Mouse (Mus musculus) liver, postnatal 0 days (tissue): ENCODE results near the gene Steap3. TPM values are rescaled to one million over a fixed set of nuclear protein-coding genes. Genes with fewer than 3 reads are reported as not detected.

ENCODE experiments used
- ATAC-seq: fragments of 200-750 bp; cut with Nextera tagmentation; 2 replicates; pipeline ENCODE4 v1.8.0; 2017; ENCODE audit warnings: mild to moderate bottlenecking, moderate library complexity
- DNase-seq: peaks from one replicate; pipeline ENCODE4 v3.0.0-alpha.2; 2016
- H3K27ac ChIP-seq: fragments of 300-500 bp; sonication (generic); 2 replicates; pipeline ENCODE4 v1.5.1; 2014; ENCODE audit warnings: antibody characterized with exemption, moderate library complexity, mild to moderate bottlenecking, low read depth
- H3K27me3 ChIP-seq: fragments of 300-500 bp; sonication (generic); 2 replicates; pipeline ENCODE4 v1.6.1; 2014; ENCODE audit warnings: low read length, control low read depth, mixed read lengths; ENCODE audit not compliant: insufficient read depth
- H3K36me3 ChIP-seq: fragments of 300-500 bp; sonication (generic); replicated peaks from 2 replicates; pipeline ENCODE4 v1.6.1; 2014; ENCODE audit warnings: mild to moderate bottlenecking, control low read depth, low read length, moderate library complexity, mixed read lengths; ENCODE audit not compliant: insufficient read depth
- H3K4me1 ChIP-seq: fragments of 300-500 bp; sonication (generic); 2 replicates; pipeline ENCODE4 v1.6.1; 2014; ENCODE audit warnings: antibody characterized with exemption, mild to moderate bottlenecking, control low read depth; ENCODE audit not compliant: insufficient read depth
- H3K4me2 ChIP-seq: fragments of 300-500 bp; sonication (generic); 2 replicates; pipeline ENCODE4 v1.6.1; 2014; ENCODE audit warnings: low read depth, mild to moderate bottlenecking, low read length, moderate library complexity, mixed read lengths
- H3K4me3 ChIP-seq: fragments of 300-500 bp; sonication (generic); 2 replicates; pipeline ENCODE4 v1.5.1; 2014; ENCODE audit warnings: low read depth, low read length
- H3K9ac ChIP-seq: fragments of 300-500 bp; sonication (generic); replicated peaks from 2 replicates; pipeline ENCODE4 v1.6.1; 2014; ENCODE audit warnings: mild to moderate bottlenecking, moderate library complexity
- H3K9me3 ChIP-seq: fragments of 300-500 bp; sonication (generic); 2 replicates; pipeline ENCODE4 v1.6.1; 2016; ENCODE audit warnings: mild to moderate bottlenecking, control low read depth, low read length, mixed read lengths
- CTCF ChIP-seq: sonication (generic); IDR thresholded peaks from 2 replicates; pipeline ENCODE4 v1.5.1; 2016; ENCODE audit warnings: antibody characterized with exemption, low read depth
- EP300 ChIP-seq: IDR thresholded peaks from 2 replicates; pipeline ENCODE4 v1.6.1; 2016; ENCODE audit warnings: antibody characterized with exemption, low read depth, mild to moderate bottlenecking
- WGBS: fragments of 180-500 bp; shearing (Covaris S2); extraction: QIAGEN DNeasy Blood & Tissue Kit; methylation state at CpG from one replicate; pipeline ENCODE4 v1.1.7; 2014; ENCODE audit not compliant: insufficient replicate concordance; 5-methylcytosine and 5-hydroxymethylcytosine counted together
- polyA plus RNA-seq: library from polyadenylated mRNA; unstranded; fragments of >200 nt; fragmentation: Nextera tagmentation; extraction: Ambion mirVana; gene quantifications from 2 replicates; pipeline ENCODE4 v1.2.1, GENCODE M21; 2015

Gene Steap3
- polyA plus RNA-seq, 1 experiment from 2014 or later = 27.2 TPM

- Histone ChIP-seq H3K27me3 (no peaks in the 10 kb centered on the region), H3K9me3 (no peaks in the 10 kb centered on the region), H3K27ac (no peak overlapping the region), H3K4me3 (no peak overlapping the region), H3K4me1 (0 out of 2 replicates have a peak, but pooled peaks cover 5% of the 10 kb centered on the region), H3K4me2 (no peak overlapping the region), H3K9ac (no peak overlapping the region), H3K36me3 (peaks cover 68% of the 10 kb centered on the region)
- DNase-seq = no peak
- 86% methylated on average over 14 of the region's 14 CpGs for WGBS
- no peak for ATAC-seq
- TF ChIP-seq CTCF (no peak), EP300 (no peak)
Measured at GRCm38 (mm10) chr1:120236424-120236823, 36.1 kb downstream of the Steap3 start.

GRCm38 (mm10) chr1:120235631-120236215 lies 36.8 kb downstream of the Steap3 start:
- no peak for DNase-seq
- no peak for ATAC-seq
- 87% methylated on average over 6 of the region's 6 CpGs for WGBS
- Histone ChIP-seq H3K27ac (no peak overlapping the region), H3K9me3 (no peaks in the 10 kb centered on the region), H3K9ac (no peak overlapping the region), H3K4me2 (no peak overlapping the region), H3K36me3 (peaks cover 62% of the 10 kb centered on the region), H3K27me3 (no peaks in the 10 kb centered on the region), H3K4me1 (0 out of 2 replicates have a peak, but pooled peaks cover 9% of the 10 kb centered on the region), H3K4me3 (no peak overlapping the region)
- TF ChIP-seq CTCF = no peak
- no peak for TF ChIP-seq EP300

- Histone ChIP-seq H3K4me1 (peaks cover 9% of the 10 kb centered on the region; the same call in 1 of the 2 replicates), H3K9ac (no peak overlapping the region), H3K27me3 (no peaks in the 10 kb centered on the region), H3K4me3 (no peak overlapping the region), H3K9me3 (no peaks in the 10 kb centered on the region), H3K4me2 (no peak overlapping the region), H3K36me3 (peaks cover 52% of the 10 kb centered on the region), H3K27ac (no peak overlapping the region)
- TF ChIP-seq CTCF (no peak), EP300 (no peak)
- no peak for ATAC-seq
- WGBS = 73% methylated on average over 6 of the region's 6 CpGs
- DNase-seq = no peak
Measured at GRCm38 (mm10) chr1:120232170-120232569, 40.3 kb downstream of the Steap3 start.

DNA sequence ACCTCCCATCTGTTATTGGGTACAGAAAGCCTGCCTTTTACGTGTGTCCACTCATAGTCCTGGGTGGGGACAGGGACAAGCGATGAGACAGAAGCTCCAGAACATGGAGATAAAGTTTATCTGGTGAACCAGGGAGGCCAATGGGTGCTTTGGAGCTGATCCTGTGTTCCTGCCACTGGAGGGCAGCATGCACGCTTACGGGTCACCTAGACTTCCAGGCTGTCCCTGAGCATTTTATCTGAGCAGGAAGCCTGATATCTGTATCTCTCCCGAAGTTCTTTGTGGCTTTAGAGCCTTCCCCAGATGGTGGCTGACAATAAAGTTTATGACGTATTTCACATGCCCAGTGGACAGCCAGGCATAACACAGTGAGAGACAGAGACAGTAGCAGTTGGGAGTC lies 41.2 kb downstream of the Steap3 start:
- peak; percentile 60; the same call in 1 of the 2 replicates for TF ChIP-seq EP300
- peak; percentile 83 for TF ChIP-seq CTCF
- Histone ChIP-seq H3K27me3 (no peaks in the 10 kb centered on the region), H3K36me3 (peaks cover 54% of the 10 kb centered on the region), H3K4me3 (no peak overlapping the region), H3K4me1 (peaks cover 9% of the 10 kb centered on the region; the same call in 1 of the 2 replicates), H3K9me3 (no peaks in the 10 kb centered on the region), H3K27ac (no peak overlapping the region), H3K4me2 (0 out of 2 replicates have a peak overlapping the region, but pooled peaks have one; percentile 20), H3K9ac (no peak overlapping the region)
- DNase-seq = peak; percentile 72
- ATAC-seq = peak; percentile 87
- 31% methylated on average over 6 of the region's 6 CpGs for WGBS

- 81% methylated on average over 10 of the region's 10 CpGs for WGBS
- TF ChIP-seq CTCF = no peak
- TF ChIP-seq EP300 = no peak
- peaks cover 44% of the 10 kb centered on the region for H3K36me3 ChIP-seq
- ATAC-seq = no peak
- DNase-seq = no peak
- H3K4me3 ChIP-seq = no peak overlapping the region
- no peak overlapping the region for H3K4me2 ChIP-seq
- H3K27me3 ChIP-seq = no peaks in the 10 kb centered on the region
- peaks cover 9% of the 10 kb centered on the region; the same call in 1 of the 2 replicates for H3K4me1 ChIP-seq
- no peak overlapping the region for H3K27ac ChIP-seq
- no peak overlapping the region for H3K9ac ChIP-seq
- H3K9me3 ChIP-seq = no peaks in the 10 kb centered on the region
Measured at GRCm38 (mm10) chr1:120229723-120230471, 42.6 kb downstream of the Steap3 start.

GRCm38 (mm10) chr1:120223613-120224012 lies 48.9 kb downstream of the Steap3 start:
- Histone ChIP-seq H3K9me3 (no peaks in the 10 kb centered on the region), H3K9ac (no peak overlapping the region), H3K4me1 (no peaks in the 10 kb centered on the region), H3K4me3 (no peak overlapping the region), H3K4me2 (no peak overlapping the region), H3K27ac (no peak overlapping the region), H3K27me3 (no peaks in the 10 kb centered on the region), H3K36me3 (peaks cover 16% of the 10 kb centered on the region)
- 81% methylated on average over 4 of the region's 4 CpGs for WGBS
- TF ChIP-seq EP300 (no peak), CTCF (no peak)
- no peak for ATAC-seq
- DNase-seq = no peak
